Comparison of ENCODE assay signal across 8 mouse cellular contexts in genomic region chr7:28267129-28268041, GRCm38 (mm10). TPM values are rescaled to one million over a fixed set of nuclear protein-coding genes. Genes with fewer than 3 reads are reported as not detected.
DNase-seq lines count a peak whose midpoint lies in the region; ATAC-seq and TF ChIP-seq lines count a peak whose summit lies in the region.

Gene Eid2 (plus strand): TSS chr7:28267881.

- in situ Hi-C loops in Patski (cut with MboI; ENCODE audit: low pct_unique_long_range_greater_than_20kb), result no loop called here

- peak within 1 kb of the TSS; percentile 88 for H3K4me3 ChIP-seq in hindbrain, embryonic 14.5 days (replicated peaks; ENCODE audit: low read length)

- peak within 1 kb of the TSS; percentile 68 for H3K4me2 ChIP-seq in hindbrain, embryonic 14.5 days (replicated peaks)

- POLR2A ChIA-PET in Patski (lab: Charles Lee), result interaction anchor here (0.7 kb wide), 1 partner anchor 27 kb away, joined by 3 read pairs; no protein-coding TSS in a partner anchor

- CTCF ChIA-PET in Patski (lab: Charles Lee), result no interaction called here

- TF ChIP-seq CTCF in Patski (IDR thresholded peaks at IDR 0.05), result peak; percentile 44

- no peaks in the 10 kb centered on the region for H3K27me3 ChIP-seq in Patski
- no peaks in the 10 kb centered on the region for H3K27me3 ChIP-seq in hindbrain, embryonic 14.5 days (ENCODE audit: control insufficient read depth, insufficient read depth, low read length)

- H3K9me3 ChIP-seq in hindbrain, embryonic 14.5 days (ENCODE audit: control insufficient read depth, low read length), result no peaks in the 10 kb centered on the region

- H3K36me3 ChIP-seq in hindbrain, embryonic 14.5 days (replicated peaks; ENCODE audit: control insufficient read depth, insufficient read depth), result peaks cover 11% of the 10 kb centered on the region

- peaks cover 10% of the 10 kb centered on the region; the same call in 1 of the 2 replicates for H3K4me1 ChIP-seq in hindbrain, embryonic 14.5 days (replicated peaks; ENCODE audit: control insufficient read depth, insufficient read depth, low read length)

- ATAC-seq in Patski, result peak; percentile 33
- peak; percentile 91 for ATAC-seq in hindbrain, embryonic 14.5 days (ENCODE audit: low FRiP score)

- peak within 1 kb of the TSS; percentile 92 for H3K27ac ChIP-seq in hindbrain, embryonic 14.5 days

- H3K9ac ChIP-seq in hindbrain, embryonic 14.5 days, result peak within 1 kb of the TSS; percentile 98

- peak; percentile 25 for DNase-seq in Patski (ENCODE audit: low read depth, low spot score)
- peak; percentile 97 to 98 for DNase-seq in cerebellum, postnatal 14 days
- DNase-seq in frontal cortex, postnatal 36 days (ENCODE audit: low spot score in 2 of 2), result peak; percentile 92 to 94
- DNase-seq in hindbrain, embryonic 14.5 days (ENCODE audit: low spot score), result peak; percentile 96
- peak; percentile 87 for DNase-seq in layer of hippocampus, postnatal 25 days (ENCODE audit: extremely low spot score in 1 of 2, low spot score in 1 of 2)
- DNase-seq in lung, postnatal 10 days, result peak; percentile 88
- peak; percentile 91 to 93 for DNase-seq in right cerebral cortex, adult 2 months (ENCODE audit: low spot score in 2 of 2)
- peak; percentile 59 to 74 for DNase-seq in urinary bladder, postnatal 36 days (ENCODE audit: low spot score in 2 of 2)

- 8% methylated on average over 51 of the region's 57 CpGs for WGBS in hindbrain, embryonic 14.5 days

RNA-seq across cellular contexts. Expression of gene Eid2, which starts in this region (rescaled TPM):
- polyA plus RNA-seq in Patski (2021), result 25.4 TPM
- polyA plus RNA-seq in hindbrain, embryonic 14.5 days (2014; fragmentation: Nextera tagmentation; extraction: Ambion mirVana), result 8.8 and 11.3 TPM in 2 replicates
- 10 to 100 TPM; 53.5 to 62.9 TPM for total RNA-seq in layer of hippocampus, postnatal 25 days (2021)

Comparison
In these comparisons a context has a peak if more than half of its experiments do, and no peak if none do; other contexts are left out.
1. Peak in every context shown above with its lines: DNase-seq, ATAC-seq, H3K4me3 ChIP-seq and H3K27ac ChIP-seq.
2. DNase-seq: peak in every context shown above with its lines; median percentile 98 in cerebellum, postnatal 14 days; 96 in hindbrain, embryonic 14.5 days; 93 in frontal cortex, postnatal 36 days; 92 in right cerebral cortex, adult 2 months; 88 in lung, postnatal 10 days; 87 in layer of hippocampus, postnatal 25 days; 66 in urinary bladder, postnatal 36 days; 25 in Patski.